Mouse (Mus musculus): ENCODE data around the gene Itpa. TPM values are rescaled to one million over a fixed set of nuclear protein-coding genes. Genes with fewer than 3 reads are reported as not detected.
"Not testable (repeated sequence)": the region's sequence is repeated elsewhere in the genome, so short reads cannot be mapped to it uniquely, and the experiment has no call there.

Gene Itpa
- polyA plus RNA-seq, 1 experiment from 2014 or later = 118 TPM

DNA sequence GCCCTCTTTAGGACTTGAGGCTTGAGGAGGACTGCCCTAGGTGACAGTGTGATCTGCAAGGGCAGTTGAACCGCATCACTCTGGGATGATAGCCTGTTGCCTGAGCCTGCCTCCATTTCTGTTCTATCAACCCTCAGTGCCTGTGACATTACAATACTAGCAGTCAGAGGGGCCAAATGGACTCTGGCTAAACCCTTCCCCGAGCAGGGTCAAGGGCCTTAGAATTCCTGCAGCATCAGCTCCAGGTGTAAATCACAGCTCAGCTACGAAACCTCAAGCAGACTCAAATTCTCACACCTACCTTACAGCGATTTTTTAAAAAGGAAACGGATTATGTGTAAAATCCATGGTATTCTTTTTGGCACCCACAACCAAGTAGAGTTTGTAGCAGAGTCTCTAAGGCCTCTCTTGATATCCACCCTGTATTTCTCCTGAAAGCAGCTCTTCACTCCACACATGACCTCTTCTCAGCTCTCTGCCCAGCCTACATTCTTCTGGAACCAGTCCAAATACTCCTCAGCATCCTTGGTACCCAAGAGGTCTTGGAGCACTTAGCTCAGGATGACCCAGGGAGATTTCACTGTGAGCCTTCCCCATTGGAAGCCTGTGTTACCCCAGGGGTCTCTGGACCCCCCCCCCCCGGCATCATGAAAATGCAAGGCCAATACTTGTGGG lies 25.9 kb upstream of the Itpa start:
- H3K36me3 ChIP-seq = no peaks in the 10 kb centered on the region
- DNase-seq (ENCODE audit: low spot score) = no peak
- 0 out of 2 replicates have a peak overlapping the region, but pooled peaks have one; percentile 77 for H3K4me3 ChIP-seq
- H3K27ac ChIP-seq = no peak overlapping the region
- H3K4me1 ChIP-seq = peaks cover 14% of the 10 kb centered on the region
- H3K9me3 ChIP-seq = no peaks in the 10 kb centered on the region
- 67% methylated on average over 6 of the region's 6 CpGs for WGBS
- peaks cover 57% of the 10 kb centered on the region for H3K27me3 ChIP-seq (ENCODE audit: insufficient read depth, poor library complexity, severe bottlenecking)

GRCm38 (mm10) chr2:130642197-130642660 lies 25.2 kb upstream of the Itpa start:
- Histone ChIP-seq H3K9me3 (no peaks in the 10 kb centered on the region), H3K27ac (peak overlapping the region; percentile 84), H3K4me1 (peaks cover 14% of the 10 kb centered on the region), H3K36me3 (peaks cover 6% of the 10 kb centered on the region; the same call in 1 of the 2 replicates), H3K4me3 (peak overlapping the region; percentile 77), H3K27me3 (ENCODE audit: insufficient read depth, poor library complexity, severe bottlenecking) (peaks cover 49% of the 10 kb centered on the region)
- WGBS = under 1% methylated on average over 27 of the region's 27 CpGs
- no peak for DNase-seq (ENCODE audit: low spot score)

GRCm38 (mm10) chr2:130642684-130643369 lies 24.6 kb upstream of the Itpa start, which contains the start of gene Lzts3:
TSS of gene Lzts3 (minus strand) at chr2:130642803.
- H3K27me3 ChIP-seq (ENCODE audit: insufficient read depth, poor library complexity, severe bottlenecking) = peaks cover 43% of the 10 kb centered on the region
- H3K27ac ChIP-seq = peak within 1 kb of the TSS; percentile 84
- peaks cover 6% of the 10 kb centered on the region; the same call in 1 of the 2 replicates for H3K36me3 ChIP-seq
- WGBS = 3% methylated on average over 40 of the region's 40 CpGs
- no peaks in the 10 kb centered on the region for H3K9me3 ChIP-seq
- H3K4me1 ChIP-seq = peaks cover 14% of the 10 kb centered on the region
- peak; percentile 95 for DNase-seq (ENCODE audit: low spot score)
- peak within 1 kb of the TSS; percentile 77 for H3K4me3 ChIP-seq

- no peak overlapping the region for H3K4me3 ChIP-seq
- H3K9me3 ChIP-seq = no peaks in the 10 kb centered on the region
- peaks cover 14% of the 10 kb centered on the region for H3K4me1 ChIP-seq
- H3K36me3 ChIP-seq = peaks cover 16% of the 10 kb centered on the region; the same call in 1 of the 2 replicates
- no peak overlapping the region for H3K27ac ChIP-seq
- DNase-seq (ENCODE audit: low spot score) = no peak
- WGBS = 82% methylated on average over 4 of the region's 4 CpGs
- H3K27me3 ChIP-seq (ENCODE audit: insufficient read depth, poor library complexity, severe bottlenecking) = peaks cover 20% of the 10 kb centered on the region
Measured at GRCm38 (mm10) chr2:130645198-130645597, 22.2 kb upstream of the Itpa start.

DNA sequence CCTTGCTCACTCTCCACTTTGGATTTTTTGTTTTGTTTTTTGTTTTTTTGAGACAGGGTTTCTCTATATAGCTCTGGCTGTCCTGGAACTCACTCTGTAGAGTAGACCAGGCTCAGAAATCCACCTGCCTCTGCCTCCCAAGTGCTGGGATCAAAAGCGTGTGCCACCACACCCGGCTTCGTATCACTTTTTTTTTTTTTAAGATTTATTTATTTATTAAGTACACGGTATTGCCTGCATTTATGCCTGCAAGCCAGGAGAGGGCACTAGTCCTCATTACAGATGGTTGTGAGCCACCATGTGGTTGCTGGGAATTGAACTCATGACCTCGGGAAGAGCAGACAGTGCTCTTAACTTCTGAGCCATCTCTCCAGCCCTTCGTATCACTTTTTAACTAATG lies 18.4 kb upstream of the Itpa start:
- DNase-seq (ENCODE audit: low spot score); H3K4me1 ChIP-seq; H3K27me3 ChIP-seq (ENCODE audit: insufficient read depth, poor library complexity, severe bottlenecking); H3K4me3 ChIP-seq; H3K27ac ChIP-seq; H3K9me3 ChIP-seq: not testable (repeated sequence)
- 75% methylated on average over 6 of the region's 6 CpGs for WGBS
- peaks cover 46% of the 10 kb centered on the region for H3K36me3 ChIP-seq

- H3K4me1 ChIP-seq = no peaks in the 10 kb centered on the region
- 89% methylated on average over 2 of the region's 2 CpGs for WGBS
- peaks cover 81% of the 10 kb centered on the region for H3K36me3 ChIP-seq
- no peak overlapping the region for H3K4me3 ChIP-seq
- no peaks in the 10 kb centered on the region for H3K9me3 ChIP-seq
- no peaks in the 10 kb centered on the region for H3K27me3 ChIP-seq (ENCODE audit: insufficient read depth, poor library complexity, severe bottlenecking)
- no peak for DNase-seq (ENCODE audit: low spot score)
- no peak overlapping the region for H3K27ac ChIP-seq
Measured at GRCm38 (mm10) chr2:130653303-130653702, 14.1 kb upstream of the Itpa start.

GRCm38 (mm10) chr2:130653760-130654159 lies 13.7 kb upstream of the Itpa start:
- Histone ChIP-seq H3K27ac (no peak overlapping the region), H3K4me1 (no peaks in the 10 kb centered on the region), H3K4me3 (no peak overlapping the region), H3K27me3 (ENCODE audit: insufficient read depth, poor library complexity, severe bottlenecking) (no peaks in the 10 kb centered on the region), H3K9me3 (no peaks in the 10 kb centered on the region), H3K36me3 (peaks cover 85% of the 10 kb centered on the region)
- 83% methylated on average over 1 of the region's 1 CpGs for WGBS
- DNase-seq (ENCODE audit: low spot score) = no peak

GRCm38 (mm10) chr2:130655660-130656339 lies 11.6 kb upstream of the Itpa start:
- Histone ChIP-seq H3K9me3 (no peaks in the 10 kb centered on the region), H3K27me3 (ENCODE audit: insufficient read depth, poor library complexity, severe bottlenecking) (no peaks in the 10 kb centered on the region), H3K4me1 (no peaks in the 10 kb centered on the region), H3K36me3 (peaks cover 90% of the 10 kb centered on the region), H3K27ac (peak overlapping the region; percentile 47; the same call in 1 of the 2 replicates), H3K4me3 (no peak overlapping the region)
- no peak for DNase-seq (ENCODE audit: low spot score)
- WGBS = 81% methylated on average over 6 of the region's 6 CpGs

DNA sequence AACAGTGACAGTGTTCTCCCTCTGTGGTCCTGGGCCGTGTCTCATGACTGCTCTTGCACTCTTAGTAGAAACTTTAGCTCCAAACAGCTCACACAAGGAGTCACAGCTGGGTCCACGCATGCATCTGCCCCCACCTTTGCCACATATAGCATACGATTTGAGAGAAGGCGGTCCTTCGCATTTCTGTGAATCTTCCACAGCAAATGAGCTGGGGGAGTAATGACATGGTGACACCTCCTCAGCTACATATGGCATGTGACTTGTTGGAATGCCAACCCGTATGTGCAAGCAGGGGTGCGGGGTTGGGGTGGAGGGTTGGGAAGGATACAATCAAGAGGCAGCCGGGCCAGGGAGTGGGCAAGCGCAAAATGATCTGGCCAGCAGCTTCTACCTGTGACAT lies 10.9 kb upstream of the Itpa start:
- H3K4me1 ChIP-seq = no peaks in the 10 kb centered on the region
- no peak overlapping the region for H3K4me3 ChIP-seq
- WGBS = 87% methylated on average over 9 of the region's 9 CpGs
- H3K36me3 ChIP-seq = peaks cover 92% of the 10 kb centered on the region
- no peaks in the 10 kb centered on the region for H3K27me3 ChIP-seq (ENCODE audit: insufficient read depth, poor library complexity, severe bottlenecking)
- H3K27ac ChIP-seq = peak overlapping the region; percentile 47; the same call in 1 of the 2 replicates
- no peak for DNase-seq (ENCODE audit: low spot score)
- H3K9me3 ChIP-seq = no peaks in the 10 kb centered on the region

DNA sequence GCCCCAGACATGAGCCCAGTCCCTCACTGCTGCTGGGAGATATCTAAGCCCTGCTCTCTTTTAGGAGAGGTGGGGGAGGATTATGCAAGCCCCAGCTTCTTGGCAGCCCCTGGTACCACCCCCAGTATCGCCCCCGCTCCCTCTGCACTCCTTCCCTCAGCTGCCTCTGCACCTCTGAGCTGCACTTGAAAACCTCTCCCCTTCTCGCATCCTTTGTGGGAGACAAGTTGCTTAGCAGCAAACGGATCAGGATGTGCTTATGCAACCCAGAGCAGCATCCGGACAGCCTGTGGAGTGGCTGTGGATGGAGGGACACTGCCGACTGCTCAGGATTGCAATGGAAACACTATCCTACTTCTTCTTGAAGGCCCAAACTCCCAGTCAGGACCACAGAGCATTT lies 9.9 kb upstream of the Itpa start:
- WGBS = 84% methylated on average over 6 of the region's 6 CpGs
- H3K4me1 ChIP-seq = peaks cover under 1% of the 10 kb centered on the region; the same call in 1 of the 2 replicates
- peaks cover 97% of the 10 kb centered on the region for H3K36me3 ChIP-seq
- no peak overlapping the region for H3K27ac ChIP-seq
- no peaks in the 10 kb centered on the region for H3K9me3 ChIP-seq
- no peak overlapping the region for H3K4me3 ChIP-seq
- H3K27me3 ChIP-seq (ENCODE audit: insufficient read depth, poor library complexity, severe bottlenecking) = no peaks in the 10 kb centered on the region
- DNase-seq (ENCODE audit: low spot score) = no peak

- Histone ChIP-seq H3K4me3 (no peak overlapping the region), H3K27me3 (ENCODE audit: insufficient read depth, poor library complexity, severe bottlenecking) (no peaks in the 10 kb centered on the region), H3K9me3 (no peaks in the 10 kb centered on the region), H3K4me1 (peaks cover 11% of the 10 kb centered on the region), H3K36me3 (peaks cover 89% of the 10 kb centered on the region), H3K27ac (no peak overlapping the region)
- 94% methylated on average over 10 of the region's 10 CpGs for WGBS
- no peak for DNase-seq (ENCODE audit: low spot score)
Measured at GRCm38 (mm10) chr2:130658530-130658929, 8.9 kb upstream of the Itpa start.

GRCm38 (mm10) chr2:130663342-130663741 lies 4.1 kb upstream of the Itpa start:
- Histone ChIP-seq H3K36me3 (peaks cover 43% of the 10 kb centered on the region), H3K4me3 (peak overlapping the region; percentile 73), H3K9me3 (no peaks in the 10 kb centered on the region), H3K4me1 (peaks cover 24% of the 10 kb centered on the region), H3K27ac (0 out of 2 replicates have a peak overlapping the region, but pooled peaks have one; percentile 99), H3K27me3 (ENCODE audit: insufficient read depth, poor library complexity, severe bottlenecking) (no peaks in the 10 kb centered on the region)
- WGBS = 91% methylated on average over 11 of the region's 11 CpGs
- no peak for DNase-seq (ENCODE audit: low spot score)

All from heart, embryonic 10.5 days (tissue).